Mouse (Mus musculus): ENCODE measurements around the gene Irf2bp2. TPM values are rescaled to one million over a fixed set of nuclear protein-coding genes. Genes with fewer than 3 reads are reported as not detected.

Irf2bp2 gene
- total RNA-seq, 2 experiments from 2014 or later = 63.9 to 78.4 TPM

GRCm38 (mm10) chr8:126583971-126584843, 9.6 kb downstream of the Irf2bp2 start:
- peak overlapping the region; percentile 48 for H3K4me3 ChIP-seq
- peak overlapping the region; percentile 97 for H3K27ac ChIP-seq
- peak; percentile 76 to 77 for DNase-seq (ENCODE audit: extremely low spot score in 1 of 2, low spot score in 2 of 2)
- TF ChIP-seq CTCF (IDR thresholded peaks at IDR 0.05) = no peak
- intact Hi-C loops (cut with DNase I) = loop anchor here (2.0 kb wide), 1 partner anchor 83 kb away; no protein-coding TSS in a partner anchor

- peak overlapping the region; percentile 97 for H3K27ac ChIP-seq
- intact Hi-C loops (cut with DNase I) = no loop called here
- TF ChIP-seq CTCF (IDR thresholded peaks at IDR 0.05) = no peak
- DNase-seq (ENCODE audit: extremely low spot score in 1 of 2, low spot score in 2 of 2) = no peak
- peak overlapping the region; percentile 48 for H3K4me3 ChIP-seq
Measured at GRCm38 (mm10) chr8:126583534-126583933, 10.3 kb downstream of the Irf2bp2 start.

GRCm38 (mm10) chr8:126583018-126583417, 10.8 kb downstream of the Irf2bp2 start:
- Histone ChIP-seq H3K4me3 (no peak overlapping the region), H3K27ac (peak overlapping the region; percentile 53; the same call in 1 of the 2 replicates)
- no peak for DNase-seq (ENCODE audit: extremely low spot score in 1 of 2, low spot score in 2 of 2)
- TF ChIP-seq CTCF (IDR thresholded peaks at IDR 0.05) = no peak
- intact Hi-C loops (cut with DNase I) = no loop called here

GRCm38 (mm10) chr8:126582509-126582908, 11.3 kb downstream of the Irf2bp2 start:
- intact Hi-C loops (cut with DNase I) = no loop called here
- no peak overlapping the region for H3K4me3 ChIP-seq
- peak overlapping the region; percentile 53; the same call in 1 of the 2 replicates for H3K27ac ChIP-seq
- peak in 1 of 2 experiments; percentile 60 for DNase-seq (ENCODE audit: extremely low spot score in 1 of 2, low spot score in 2 of 2)
- peak; percentile 71 for TF ChIP-seq CTCF (IDR thresholded peaks at IDR 0.05)

- H3K27ac ChIP-seq = no peak overlapping the region
- H3K4me3 ChIP-seq = no peak overlapping the region
- DNase-seq (ENCODE audit: extremely low spot score in 1 of 2, low spot score in 2 of 2) = no peak
- intact Hi-C loops (cut with DNase I) = no loop called here
- no peak for TF ChIP-seq CTCF (IDR thresholded peaks at IDR 0.05)
Measured at GRCm38 (mm10) chr8:126581662-126582061, 12.1 kb downstream of the Irf2bp2 start.

GRCm38 (mm10) chr8:126580826-126581225, 13.0 kb downstream of the Irf2bp2 start:
- no peak for TF ChIP-seq CTCF (IDR thresholded peaks at IDR 0.05)
- no peak overlapping the region for H3K4me3 ChIP-seq
- H3K27ac ChIP-seq = no peak overlapping the region
- intact Hi-C loops (cut with DNase I) = no loop called here
- DNase-seq (ENCODE audit: extremely low spot score in 1 of 2, low spot score in 2 of 2) = no peak

GRCm38 (mm10) chr8:126580086-126580485, 13.7 kb downstream of the Irf2bp2 start:
- peak; percentile 20 for TF ChIP-seq CTCF (IDR thresholded peaks at IDR 0.05)
- H3K27ac ChIP-seq = no peak overlapping the region
- H3K4me3 ChIP-seq = no peak overlapping the region
- no peak for DNase-seq (ENCODE audit: extremely low spot score in 1 of 2, low spot score in 2 of 2)
- intact Hi-C loops (cut with DNase I) = no loop called here

GRCm38 (mm10) chr8:126578641-126579040, 15.1 kb downstream of the Irf2bp2 start:
- no peak overlapping the region for H3K4me3 ChIP-seq
- intact Hi-C loops (cut with DNase I) = no loop called here
- no peak for DNase-seq (ENCODE audit: extremely low spot score in 1 of 2, low spot score in 2 of 2)
- TF ChIP-seq CTCF (IDR thresholded peaks at IDR 0.05) = no peak
- H3K27ac ChIP-seq = no peak overlapping the region

- TF ChIP-seq CTCF (IDR thresholded peaks at IDR 0.05) = no peak
- Histone ChIP-seq H3K4me3 (no peak overlapping the region), H3K27ac (no peak overlapping the region)
- intact Hi-C loops (cut with DNase I) = no loop called here
- DNase-seq (ENCODE audit: extremely low spot score in 1 of 2, low spot score in 2 of 2) = no peak
Measured at GRCm38 (mm10) chr8:126576919-126577318, 16.9 kb downstream of the Irf2bp2 start.

GRCm38 (mm10) chr8:126576086-126576485, 17.7 kb downstream of the Irf2bp2 start:
- intact Hi-C loops (cut with DNase I) = no loop called here
- no peak for TF ChIP-seq CTCF (IDR thresholded peaks at IDR 0.05)
- no peak for DNase-seq (ENCODE audit: extremely low spot score in 1 of 2, low spot score in 2 of 2)
- no peak overlapping the region for H3K27ac ChIP-seq
- no peak overlapping the region for H3K4me3 ChIP-seq

GRCm38 (mm10) chr8:126574882-126575637, 18.7 kb downstream of the Irf2bp2 start:
- no peak for TF ChIP-seq CTCF (IDR thresholded peaks at IDR 0.05)
- Histone ChIP-seq H3K27ac (no peak overlapping the region), H3K4me3 (no peak overlapping the region)
- no peak for DNase-seq (ENCODE audit: extremely low spot score in 1 of 2, low spot score in 2 of 2)
- intact Hi-C loops (cut with DNase I) = no loop called here

- no peak for TF ChIP-seq CTCF (IDR thresholded peaks at IDR 0.05)
- intact Hi-C loops (cut with DNase I) = no loop called here
- H3K4me3 ChIP-seq = no peak overlapping the region
- H3K27ac ChIP-seq = no peak overlapping the region
- DNase-seq (ENCODE audit: extremely low spot score in 1 of 2, low spot score in 2 of 2) = no peak
Measured at GRCm38 (mm10) chr8:126573878-126574277, 19.9 kb downstream of the Irf2bp2 start.

Measured in left cerebral cortex, adult 2 months (tissue).